Mouse (Mus musculus) liver, embryonic 12.5 days (tissue): Measurements from ENCODE around the gene Ooep. TPM values are rescaled to one million over a fixed set of nuclear protein-coding genes. Genes with fewer than 3 reads are reported as not detected.
"Not testable (repeated sequence)": the region's sequence is repeated elsewhere in the genome, so short reads cannot be mapped to it uniquely, and the experiment has no call there.

Source experiments
- ATAC-seq: fragments of 200-750 bp; cut with Nextera tagmentation; 2 replicates; pipeline ENCODE4 v1.8.0; 2017; ENCODE audit warnings: moderate number of reproducible peaks, mild to moderate bottlenecking, moderate library complexity
- H3K27ac ChIP-seq: fragments of 300-500 bp; sonication (generic); 2 replicates; pipeline ENCODE4 v1.5.1; 2016; ENCODE audit warnings: mild to moderate bottlenecking
- H3K27me3 ChIP-seq: fragments of 300-500 bp; sonication (generic); replicated peaks from 2 replicates; pipeline ENCODE4 v1.6.1; 2016; ENCODE audit warnings: mild to moderate bottlenecking, moderate library complexity
- H3K36me3 ChIP-seq: fragments of 300-500 bp; sonication (generic); 2 replicates; pipeline ENCODE4 v1.6.1; 2016; ENCODE audit warnings: mild to moderate bottlenecking, moderate library complexity
- H3K4me1 ChIP-seq: fragments of 300-500 bp; sonication (generic); 2 replicates; pipeline ENCODE4 v1.6.1; 2016
- H3K4me2 ChIP-seq: fragments of 300-500 bp; sonication (generic); 2 replicates; pipeline ENCODE4 v1.6.1; 2016; ENCODE audit warnings: mild to moderate bottlenecking, moderate library complexity
- H3K4me3 ChIP-seq: fragments of 300-500 bp; sonication (generic); 2 replicates; pipeline ENCODE4 v1.5.1; 2016; ENCODE audit warnings: mild to moderate bottlenecking, moderate library complexity
- H3K9ac ChIP-seq: fragments of 300-500 bp; sonication (generic); 2 replicates; pipeline ENCODE4 v1.6.1; 2016; ENCODE audit warnings: mild to moderate bottlenecking, moderate library complexity
- H3K9me3 ChIP-seq: fragments of 300-500 bp; sonication (generic); replicated peaks from 2 replicates; pipeline ENCODE4 v1.6.1; 2016; ENCODE audit warnings: mild to moderate bottlenecking, moderate library complexity
- WGBS: fragments of 180-500 bp; shearing (Covaris S2); methylation state at CpG from one replicate; pipeline ENCODE4 v1.1.7; 2016; ENCODE audit not compliant: insufficient replicate concordance; 5-methylcytosine and 5-hydroxymethylcytosine counted together
- polyA plus RNA-seq: library from polyadenylated mRNA; unstranded; fragments of >200 nt; fragmentation: Nextera tagmentation; extraction: Ambion mirVana; gene quantifications from 2 replicates; pipeline ENCODE4 v1.2.1, GENCODE M21; 2016

Gene Ooep
- polyA plus RNA-seq, 1 experiment from 2014 or later = not detected

DNA sequence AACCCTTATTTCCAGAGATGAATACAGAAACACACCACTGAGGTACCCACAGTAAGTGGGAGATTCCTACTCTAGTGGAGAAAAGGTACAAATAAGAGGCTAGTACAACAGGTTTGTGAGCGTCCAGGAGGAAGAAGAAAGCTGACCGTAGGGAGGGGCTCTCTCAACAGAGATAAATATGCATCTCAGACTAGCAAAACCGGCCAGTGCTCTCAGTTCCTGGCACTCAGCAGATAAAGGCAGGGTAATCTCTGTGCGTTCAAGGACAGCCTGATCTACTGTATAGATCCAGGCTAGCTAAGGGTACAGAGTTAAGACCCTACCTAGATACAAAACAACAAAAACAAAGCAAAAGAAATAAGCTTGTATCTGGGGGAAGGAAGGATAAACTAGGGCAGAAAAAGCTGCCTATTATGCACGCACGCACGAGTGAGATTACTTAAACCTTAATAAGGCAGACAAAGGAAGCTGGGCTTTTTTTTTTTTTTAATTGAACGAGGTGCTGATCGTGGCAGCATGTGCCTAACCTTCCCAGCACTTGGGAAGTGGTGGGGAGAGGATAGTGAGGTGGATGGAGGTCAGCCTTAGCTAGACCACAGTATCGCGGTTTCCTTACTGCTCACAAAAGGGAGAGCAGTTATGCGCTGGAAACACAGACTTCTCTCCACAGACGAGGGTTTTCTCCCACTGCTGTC lies 12.5 kb downstream of the Ooep start:
- no peaks in the 10 kb centered on the region for H3K9me3 ChIP-seq
- peaks cover 3% of the 10 kb centered on the region; the same call in 1 of the 2 replicates for H3K4me1 ChIP-seq
- whole genome bisulfite sequencing = 43% methylated on average over 13 of the region's 13 CpGs
- no peaks in the 10 kb centered on the region for H3K27me3 ChIP-seq
- no peak overlapping the region for H3K4me2 ChIP-seq
- no peak overlapping the region for H3K9ac ChIP-seq
- H3K27ac ChIP-seq = no peak overlapping the region
- H3K4me3 ChIP-seq = no peak overlapping the region
- ATAC-seq = no peak
- no peaks in the 10 kb centered on the region for H3K36me3 ChIP-seq

DNA sequence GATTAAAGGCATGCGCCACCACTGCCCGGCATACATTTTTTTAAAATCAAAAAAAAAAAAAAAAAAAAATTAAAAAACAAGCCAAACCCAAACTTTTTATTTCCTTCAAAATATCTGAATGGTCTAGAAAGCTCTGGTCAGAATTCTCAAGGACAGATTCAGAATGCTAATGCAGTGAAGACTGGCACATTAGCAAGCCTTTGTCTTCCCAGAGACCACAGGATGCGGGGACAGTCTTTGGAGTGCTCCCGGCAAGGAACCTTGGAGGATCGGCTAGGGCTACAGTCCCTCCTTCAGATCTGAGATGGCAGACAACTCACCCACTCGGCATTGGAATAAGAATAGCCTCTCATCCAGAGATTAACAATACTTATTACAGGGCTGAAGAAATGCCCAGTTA lies 13.8 kb downstream of the Ooep start:
- ATAC-seq = no peak

DNA sequence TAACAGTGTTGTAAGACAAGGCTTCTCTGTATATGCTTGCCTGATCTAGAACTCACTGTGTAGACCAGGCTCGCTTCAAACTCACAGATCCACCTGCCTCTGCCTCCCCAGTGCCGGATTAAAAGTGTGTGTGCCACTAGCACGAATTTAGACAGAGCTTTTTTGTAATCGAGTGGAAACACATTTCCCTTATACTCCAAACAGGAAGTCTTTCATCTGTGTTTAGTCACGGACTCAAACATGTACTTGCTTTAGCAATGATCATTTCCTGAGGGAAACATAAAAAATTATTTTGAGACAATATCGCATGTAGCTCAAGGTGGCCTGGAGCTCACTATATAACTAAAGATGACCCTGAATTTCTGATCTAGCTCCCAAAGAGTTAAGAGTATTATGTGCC lies 15.2 kb downstream of the Ooep start:
- no peaks in the 10 kb centered on the region for H3K27me3 ChIP-seq
- H3K9me3 ChIP-seq = no peaks in the 10 kb centered on the region
- H3K27ac ChIP-seq = no peak overlapping the region
- H3K9ac ChIP-seq = no peak overlapping the region
- no peak overlapping the region for H3K4me2 ChIP-seq
- WGBS = 36% methylated on average over 6 of the region's 6 CpGs
- peaks cover 3% of the 10 kb centered on the region; the same call in 1 of the 2 replicates for H3K4me1 ChIP-seq
- no peak for ATAC-seq
- H3K4me3 ChIP-seq = no peak overlapping the region
- H3K36me3 ChIP-seq = no peaks in the 10 kb centered on the region

More for the DNA sequence above, 13.8 kb downstream of the Ooep start:
- Histone ChIP-seq H3K4me1 (peaks cover 3% of the 10 kb centered on the region; the same call in 1 of the 2 replicates), H3K9me3 (no peaks in the 10 kb centered on the region), H3K36me3 (no peaks in the 10 kb centered on the region), H3K4me2 (no peak overlapping the region), H3K27me3 (no peaks in the 10 kb centered on the region), H3K27ac (no peak overlapping the region), H3K4me3 (no peak overlapping the region), H3K9ac (no peak overlapping the region)
- WGBS = 82% methylated on average over 6 of the region's 6 CpGs

DNA sequence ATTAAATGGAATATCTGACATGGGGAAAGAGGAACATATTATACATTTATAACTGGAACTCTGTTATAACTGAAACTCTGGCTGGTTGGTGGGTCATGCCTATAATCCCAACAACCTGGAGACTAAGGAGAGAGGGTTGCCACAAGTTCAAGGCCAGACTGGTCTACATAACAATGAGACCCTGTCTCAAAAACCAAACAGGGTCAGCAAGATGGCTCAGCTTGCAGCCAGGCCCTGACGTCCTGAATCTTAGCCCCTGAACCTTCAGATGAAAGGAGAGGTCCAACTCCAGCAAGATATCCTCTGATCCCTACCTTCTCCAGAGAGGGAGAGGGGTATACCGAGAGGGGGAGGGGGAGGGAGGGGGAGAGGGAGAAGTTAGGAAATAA lies 18.0 kb downstream of the Ooep start:
- H3K4me1 ChIP-seq = no peaks in the 10 kb centered on the region
- ATAC-seq = no peak

DNA sequence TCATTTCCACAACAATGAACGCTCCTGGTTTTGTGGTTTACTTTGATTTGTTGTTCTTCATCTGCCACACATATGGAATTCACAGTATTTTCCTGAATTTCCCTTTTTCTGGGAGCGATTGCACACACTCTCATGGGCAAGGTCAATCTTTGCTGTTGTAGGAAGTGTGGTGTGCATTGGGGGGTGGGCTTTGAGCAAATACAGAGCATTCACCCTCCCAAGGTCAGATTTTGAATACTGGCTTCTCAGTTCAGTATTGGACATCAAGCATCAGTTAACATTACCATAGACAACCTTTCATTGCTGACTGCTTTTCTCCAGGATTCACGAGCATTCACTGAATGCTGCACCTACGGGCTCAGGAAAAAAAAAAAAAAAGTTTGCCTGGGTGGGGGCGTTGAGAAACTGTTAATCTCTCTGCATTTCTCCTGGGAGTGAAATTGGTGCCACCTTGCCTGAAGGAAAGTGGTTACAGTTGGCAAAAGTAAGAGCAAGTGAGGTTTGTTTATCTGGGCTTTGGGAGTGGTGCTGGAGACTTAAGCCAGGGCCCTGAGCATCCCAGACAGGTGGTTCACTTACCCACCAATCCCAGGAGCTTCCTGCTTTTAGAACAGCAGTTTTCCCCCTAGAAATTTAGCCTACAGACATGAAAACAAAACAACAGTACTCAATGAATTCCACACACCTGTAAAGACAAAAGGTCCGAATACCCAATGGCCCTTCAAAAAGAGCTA lies 18.6 kb downstream of the Ooep start:
- no peak for ATAC-seq
- Histone ChIP-seq H3K27ac (no peak overlapping the region), H3K27me3 (no peaks in the 10 kb centered on the region), H3K4me2 (no peak overlapping the region), H3K9me3 (no peaks in the 10 kb centered on the region), H3K4me1 (no peaks in the 10 kb centered on the region), H3K36me3 (no peaks in the 10 kb centered on the region), H3K4me3 (no peak overlapping the region), H3K9ac (no peak overlapping the region)
- 54% methylated on average over 6 of the region's 6 CpGs for WGBS

More for the DNA sequence above, 18.0 kb downstream of the Ooep start:
- 26% methylated on average over 2 of the region's 2 CpGs for WGBS
- H3K27ac ChIP-seq = no peak overlapping the region
- no peak overlapping the region for H3K4me2 ChIP-seq
- H3K9me3 ChIP-seq = no peaks in the 10 kb centered on the region
- no peak overlapping the region for H3K4me3 ChIP-seq
- no peak overlapping the region for H3K9ac ChIP-seq
- no peaks in the 10 kb centered on the region for H3K36me3 ChIP-seq
- H3K27me3 ChIP-seq = no peaks in the 10 kb centered on the region

DNA sequence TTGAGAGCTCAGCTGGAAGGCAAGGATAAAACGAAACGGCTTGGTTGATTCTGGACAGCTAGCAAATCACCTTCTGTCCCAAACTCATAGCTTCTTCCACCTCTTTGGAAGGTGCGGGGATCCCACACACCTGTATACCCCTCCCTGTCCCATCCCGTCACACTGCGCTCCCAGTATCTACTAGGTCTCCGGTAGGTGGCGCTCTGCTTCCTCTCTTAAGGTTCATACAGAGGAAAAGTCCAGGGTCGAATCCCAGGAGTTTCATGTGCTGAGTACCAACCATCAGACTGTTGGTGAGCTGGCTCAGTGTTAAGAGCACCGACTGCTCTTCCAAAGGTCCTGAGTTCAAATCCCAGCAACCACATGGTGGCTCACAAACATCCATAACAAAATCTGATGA lies 20.5 kb downstream of the Ooep start:
- no peaks in the 10 kb centered on the region for H3K27me3 ChIP-seq
- H3K9me3 ChIP-seq = no peaks in the 10 kb centered on the region
- no peaks in the 10 kb centered on the region for H3K4me1 ChIP-seq
- H3K4me2 ChIP-seq = no peak overlapping the region
- no peak overlapping the region for H3K4me3 ChIP-seq
- H3K27ac ChIP-seq = no peak overlapping the region
- peak; percentile 46; the same call in 1 of the 2 replicates for ATAC-seq
- H3K36me3 ChIP-seq = no peaks in the 10 kb centered on the region
- no peak overlapping the region for H3K9ac ChIP-seq
- 9% methylated on average over 9 of the region's 9 CpGs for WGBS

DNA sequence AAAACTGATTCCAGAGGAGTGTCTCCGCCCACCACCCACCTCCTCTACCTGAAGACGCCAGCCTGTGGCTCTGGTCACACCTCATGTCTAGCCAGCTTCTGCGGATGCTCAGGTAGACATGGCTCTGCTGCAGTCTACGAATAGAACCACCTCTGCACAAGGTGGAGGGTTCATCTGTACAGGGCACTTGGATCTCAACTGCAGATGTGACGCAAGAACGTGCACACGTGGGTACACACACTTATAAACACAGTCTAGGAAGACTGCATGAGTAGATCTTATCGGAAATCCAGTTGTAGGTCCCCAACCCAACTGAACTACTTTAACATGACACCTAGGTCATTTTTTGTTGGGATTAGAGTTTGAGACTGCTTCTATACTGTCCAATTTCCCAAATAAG lies 22.9 kb downstream of the Ooep start, which contains the start of gene Gsta2:
Gsta2 (minus strand) TSS at position 178 of the 400 bp plus-strand sequence.
- H3K9me3 ChIP-seq = no peaks in the 10 kb centered on the region
- 78% methylated on average over 8 of the region's 8 CpGs for WGBS
- H3K36me3 ChIP-seq = no peaks in the 10 kb centered on the region
- no peak within 1 kb of the TSS for H3K9ac ChIP-seq
- no peak within 1 kb of the TSS for H3K4me2 ChIP-seq
- H3K27me3 ChIP-seq = no peaks in the 10 kb centered on the region
- no peak within 1 kb of the TSS for H3K4me3 ChIP-seq
- no peak within 1 kb of the TSS for H3K27ac ChIP-seq
- ATAC-seq = no peak
- no peaks in the 10 kb centered on the region for H3K4me1 ChIP-seq

DNA sequence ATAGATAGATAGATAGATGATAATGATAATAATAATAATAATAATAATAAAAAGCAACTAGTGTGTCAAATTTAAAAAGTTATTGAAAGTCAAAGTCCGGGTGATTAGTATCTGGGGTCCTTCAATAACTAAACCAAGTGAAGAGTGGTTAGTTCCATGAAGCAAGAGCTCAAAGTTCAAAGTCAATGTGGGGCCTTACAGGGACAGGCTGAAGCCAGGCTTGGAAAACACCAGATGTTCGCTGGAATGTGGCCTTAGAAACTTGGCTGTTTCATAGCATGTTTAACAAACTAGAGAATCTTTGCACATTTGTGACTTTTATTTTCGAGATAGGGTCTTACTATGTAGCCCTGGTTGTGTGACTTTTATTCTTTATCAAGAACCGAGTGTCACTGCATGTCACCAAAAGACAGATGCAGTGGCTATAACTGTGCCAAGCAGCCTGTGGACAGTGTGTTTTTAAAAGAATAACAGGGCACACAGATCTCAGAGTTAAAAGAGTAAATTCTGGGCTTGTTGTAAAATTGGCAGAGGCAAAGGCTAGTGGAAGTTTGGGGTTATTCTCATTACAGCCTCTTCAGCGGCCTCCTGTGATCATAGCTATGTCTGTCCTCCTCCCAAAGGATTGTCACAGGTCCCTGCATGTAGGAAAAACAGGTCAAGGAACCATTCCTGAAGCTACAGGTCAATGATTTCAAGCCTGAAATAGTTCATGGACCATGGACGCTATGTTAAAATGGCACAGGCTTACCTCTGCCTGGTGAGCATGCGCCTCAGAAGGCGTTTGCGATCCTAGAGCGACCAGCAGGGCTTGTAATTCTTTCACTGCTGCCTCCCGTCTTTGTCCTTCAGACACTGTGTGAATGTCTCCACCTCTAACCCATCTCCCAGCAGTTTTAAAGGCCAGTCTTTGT lies 23.6 kb downstream of the Ooep start:
- Histone ChIP-seq H3K4me2 (no peak overlapping the region), H3K4me1 (no peaks in the 10 kb centered on the region), H3K4me3 (no peak overlapping the region), H3K27me3 (no peaks in the 10 kb centered on the region), H3K9me3 (no peaks in the 10 kb centered on the region), H3K36me3 (no peaks in the 10 kb centered on the region), H3K9ac (no peak overlapping the region), H3K27ac (no peak overlapping the region)
- WGBS = 67% methylated on average over 11 of the region's 11 CpGs
- ATAC-seq = no peak

DNA sequence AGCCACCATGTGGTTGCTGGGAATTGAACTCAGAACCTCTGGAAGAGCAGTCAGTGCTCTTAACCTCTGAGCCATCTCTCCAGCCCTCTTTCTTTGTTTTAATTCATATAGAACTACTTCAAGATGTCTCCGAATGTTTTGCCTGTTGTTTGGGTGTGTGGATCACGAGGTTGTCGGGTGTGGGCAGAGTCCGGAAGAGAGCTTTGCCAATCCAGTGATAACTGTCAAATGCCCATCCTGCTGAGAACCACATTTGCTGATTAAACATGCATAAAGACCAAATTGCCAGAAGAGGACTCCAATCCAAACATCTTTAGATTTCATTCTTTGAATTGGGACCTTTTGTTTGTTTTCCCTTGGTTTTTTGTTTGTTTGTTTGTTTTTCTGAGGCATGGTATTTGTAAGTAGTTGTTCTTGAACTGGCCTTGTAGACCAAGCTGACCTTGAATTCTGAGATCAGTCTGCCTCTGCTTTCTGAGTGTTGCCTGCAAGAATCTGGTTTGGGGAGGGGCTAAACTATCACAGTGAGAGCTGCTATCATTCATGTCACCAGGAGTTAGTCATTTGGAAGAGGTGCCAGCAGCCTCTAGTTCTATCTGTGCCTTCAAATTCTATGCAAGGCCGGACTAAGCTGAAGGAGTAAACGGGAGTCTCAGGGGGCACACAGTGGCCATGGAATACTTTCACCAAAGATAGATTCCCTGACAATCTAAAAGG lies 26.9 kb downstream of the Ooep start:
- Histone ChIP-seq H3K27ac (no peak overlapping the region), H3K4me2 (no peak overlapping the region), H3K9me3 (no peaks in the 10 kb centered on the region), H3K4me1 (no peaks in the 10 kb centered on the region), H3K4me3 (no peak overlapping the region), H3K36me3 (no peaks in the 10 kb centered on the region), H3K27me3 (no peaks in the 10 kb centered on the region), H3K9ac (no peak overlapping the region)
- no peak for ATAC-seq
- 51% methylated on average over 6 of the region's 6 CpGs for WGBS

DNA sequence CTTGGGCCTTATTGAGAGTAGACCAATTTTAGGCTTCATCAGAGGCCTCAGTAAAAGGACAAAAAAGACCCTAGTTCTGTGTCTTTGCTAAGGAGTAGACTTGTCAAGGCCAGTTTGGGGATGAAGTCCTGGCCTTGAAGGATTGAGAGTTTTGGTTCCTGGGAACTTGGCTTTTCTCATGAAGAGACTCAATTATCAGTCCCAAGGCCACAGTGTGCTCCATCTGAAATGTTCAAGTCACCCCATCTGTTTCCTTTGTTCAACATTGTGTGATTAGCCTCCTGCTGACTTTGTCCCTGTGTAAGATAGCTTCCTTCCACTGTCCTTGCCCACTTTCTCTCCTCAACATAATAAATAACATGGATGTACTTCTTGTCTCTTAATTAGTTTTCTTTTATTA lies 28.5 kb downstream of the Ooep start:
- H3K36me3 ChIP-seq, H3K4me3 ChIP-seq, ATAC-seq, H3K27ac ChIP-seq, H3K9ac ChIP-seq, H3K9me3 ChIP-seq, H3K4me2 ChIP-seq, H3K4me1 ChIP-seq, H3K27me3 ChIP-seq: not testable (repeated sequence)

DNA sequence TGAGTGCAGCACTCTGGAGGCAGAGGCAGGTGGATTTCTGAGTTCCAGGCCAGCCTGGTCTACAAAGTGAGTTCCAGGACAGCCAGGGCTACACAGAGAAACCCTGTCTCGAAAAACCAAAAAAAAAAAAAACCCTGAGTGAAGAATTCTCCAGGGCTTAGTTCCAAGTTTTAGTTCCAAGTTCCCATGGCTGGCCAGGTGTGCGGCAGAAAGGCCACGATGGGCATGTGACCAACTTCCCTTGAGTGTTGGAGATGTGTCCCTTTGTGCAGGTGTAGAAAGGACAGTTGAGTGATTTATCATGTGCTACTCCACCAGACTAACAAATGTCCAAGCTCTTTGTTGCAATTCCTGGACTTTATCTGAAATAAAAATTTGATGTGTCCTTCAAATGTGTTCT lies 29.4 kb downstream of the Ooep start:
- H3K9ac ChIP-seq, H3K4me2 ChIP-seq, ATAC-seq, H3K36me3 ChIP-seq, H3K27me3 ChIP-seq, H3K27ac ChIP-seq, H3K4me1 ChIP-seq, H3K9me3 ChIP-seq, H3K4me3 ChIP-seq: not testable (repeated sequence)
- WGBS = 55% methylated on average over 3 of the region's 3 CpGs
